Mouse (Mus musculus) lung, postnatal 0 days (tissue): ENCODE data around the gene Kncn.

Experiments used
- CTCF ChIP-seq: IDR thresholded peaks from 2 replicates; pipeline ENCODE4 v1.5.1; 2016; ENCODE audit warnings: antibody characterized with exemption, mild to moderate bottlenecking
- EP300 ChIP-seq: IDR thresholded peaks from 2 replicates; pipeline ENCODE4 v1.6.1; 2016; ENCODE audit warnings: antibody characterized with exemption, mild to moderate bottlenecking, control low read depth

DNA sequence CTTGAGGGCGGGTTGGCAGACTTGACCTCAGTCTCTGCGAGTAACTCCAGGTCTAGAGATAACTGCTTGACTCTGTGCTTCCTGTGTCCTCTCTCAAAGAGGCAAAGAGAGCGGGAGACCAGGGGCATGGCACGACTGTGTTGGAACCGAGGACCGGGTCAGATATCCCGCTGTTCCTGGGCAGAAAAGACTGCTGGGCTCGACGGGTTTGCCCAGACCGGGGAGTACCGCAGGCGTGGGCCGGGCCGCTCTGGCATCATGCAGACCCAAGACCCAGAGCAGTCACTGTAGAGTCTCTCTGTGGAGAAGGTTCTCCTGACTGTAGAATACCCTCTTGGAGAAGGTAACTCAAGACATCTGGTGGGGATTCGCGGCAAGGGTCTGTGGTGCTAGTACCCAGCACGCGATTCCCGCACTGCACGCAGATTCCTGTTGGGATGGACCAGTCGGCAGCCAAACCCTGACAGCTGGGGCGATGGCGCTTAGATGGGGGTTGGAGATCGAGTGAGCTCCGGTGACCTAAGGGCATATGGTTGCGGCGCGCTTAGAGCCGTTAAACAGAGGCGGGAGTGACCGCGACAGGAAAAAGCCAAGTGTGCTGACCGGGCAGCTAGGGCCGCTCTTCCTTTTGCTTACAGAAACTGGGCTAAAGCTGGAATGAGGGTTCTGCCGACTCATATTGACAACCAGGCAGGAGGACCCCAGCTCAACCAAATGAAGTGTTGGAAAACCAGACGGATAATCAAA is 51.8 kb downstream of the Kncn start:
- TF ChIP-seq CTCF (no peak), EP300 (no peak)
